Mouse (Mus musculus) heart, postnatal 0 days (tissue): ENCODE results near the gene Gm10203. TPM values are rescaled to one million over a fixed set of nuclear protein-coding genes. Genes with fewer than 3 reads are reported as not detected.

ENCODE experiments used
- ATAC-seq: fragments of 200-750 bp; cut with Nextera tagmentation; 2 replicates; pipeline ENCODE4 v1.8.0; 2017; ENCODE audit warnings: low read depth, moderate number of reproducible peaks, moderate library complexity; ENCODE audit not compliant: insufficient read depth
- DNase-seq: peaks from one replicate; pipeline ENCODE4 v3.0.0-alpha.2; 2016; ENCODE audit warnings: low spot score
- H3K27ac ChIP-seq: fragments of 300-500 bp; sonication (generic); 2 replicates; pipeline ENCODE4 v1.5.1; 2014; ENCODE audit warnings: low read depth, mild to moderate bottlenecking
- H3K27me3 ChIP-seq: fragments of 300-500 bp; sonication (generic); 2 replicates; pipeline ENCODE4 v1.6.1; 2014; ENCODE audit warnings: low read length, mixed read lengths; ENCODE audit not compliant: control insufficient read depth, insufficient read depth
- H3K36me3 ChIP-seq: fragments of 300-500 bp; sonication (generic); replicated peaks from 2 replicates; pipeline ENCODE4 v1.6.1; 2014; ENCODE audit warnings: low read length, mixed read lengths; ENCODE audit not compliant: control insufficient read depth, insufficient read depth
- H3K4me1 ChIP-seq: fragments of 300-500 bp; sonication (generic); 2 replicates; pipeline ENCODE4 v1.6.1; 2014; ENCODE audit warnings: antibody characterized with exemption; ENCODE audit not compliant: control insufficient read depth, insufficient read depth
- H3K4me2 ChIP-seq: fragments of 300-500 bp; sonication (generic); 2 replicates; pipeline ENCODE4 v1.6.1; 2014; ENCODE audit warnings: low read depth, mild to moderate bottlenecking, low read length, moderate library complexity
- H3K4me3 ChIP-seq: fragments of 300-500 bp; sonication (generic); 2 replicates; pipeline ENCODE4 v1.5.1; 2014; ENCODE audit warnings: low read depth, low read length
- H3K9ac ChIP-seq: fragments of 300-500 bp; sonication (generic); replicated peaks from 2 replicates; pipeline ENCODE4 v1.6.1; 2014; ENCODE audit warnings: low read depth, low read length, mixed read lengths
- H3K9me3 ChIP-seq: fragments of 300-500 bp; sonication (generic); replicated peaks from 2 replicates; pipeline ENCODE4 v1.6.1; 2016; ENCODE audit warnings: low read length; ENCODE audit not compliant: control insufficient read depth
- CTCF ChIP-seq: IDR thresholded peaks from 2 replicates; pipeline ENCODE4 v1.5.1; 2016; ENCODE audit warnings: antibody characterized with exemption, control low read depth, low read depth
- EP300 ChIP-seq: IDR thresholded peaks from 2 replicates; pipeline ENCODE4 v1.6.1; 2016; ENCODE audit warnings: antibody characterized with exemption, low read depth
- WGBS: fragments of 180-500 bp; shearing (Covaris S2); extraction: QIAGEN DNeasy Blood & Tissue Kit; methylation state at CpG from one replicate; pipeline ENCODE4 v1.1.7; 2014; 5-methylcytosine and 5-hydroxymethylcytosine counted together
- polyA plus RNA-seq: library from polyadenylated mRNA; unstranded; fragments of >200 nt; fragmentation: Nextera tagmentation; extraction: Ambion mirVana; gene quantifications from 2 replicates; pipeline ENCODE4 v1.2.1, GENCODE M21; 2015
- total RNA-seq: library from RNA; depleted of rRNA; stranded (reverse); fragments of >200 nt; gene quantifications from 2 replicates; pipeline ENCODE4 v1.2.3, GENCODE M21; 2014; ENCODE audit warnings: low replicate concordance

The Gm10203 gene
- total and polyA plus RNA-seq, 2 experiments from 2014 or later = not detected

DNA sequence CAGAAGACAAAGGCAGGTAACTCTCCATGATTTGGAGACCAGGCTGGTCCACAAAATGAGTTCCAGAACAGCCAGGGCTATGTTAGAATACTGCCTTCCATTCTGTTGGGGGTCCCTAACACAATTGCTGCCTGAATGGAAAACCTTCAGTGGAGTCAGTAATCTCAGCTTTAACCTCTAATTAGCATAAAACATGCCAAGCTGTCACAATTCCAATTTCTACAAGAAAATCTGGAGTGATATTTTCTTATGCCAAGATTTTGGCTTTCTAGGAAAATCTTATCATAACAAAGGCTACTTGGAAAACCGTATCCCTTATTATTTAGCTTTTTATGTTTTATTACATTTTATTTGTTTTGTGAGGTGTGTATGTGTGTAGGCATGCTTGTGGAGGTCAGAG, 26.5 kb upstream of the Gm10203 start:
- 80% methylated on average over 1 of the region's 1 CpGs for WGBS
- ATAC-seq = no peak
- H3K4me1 ChIP-seq = no peaks in the 10 kb centered on the region

DNA sequence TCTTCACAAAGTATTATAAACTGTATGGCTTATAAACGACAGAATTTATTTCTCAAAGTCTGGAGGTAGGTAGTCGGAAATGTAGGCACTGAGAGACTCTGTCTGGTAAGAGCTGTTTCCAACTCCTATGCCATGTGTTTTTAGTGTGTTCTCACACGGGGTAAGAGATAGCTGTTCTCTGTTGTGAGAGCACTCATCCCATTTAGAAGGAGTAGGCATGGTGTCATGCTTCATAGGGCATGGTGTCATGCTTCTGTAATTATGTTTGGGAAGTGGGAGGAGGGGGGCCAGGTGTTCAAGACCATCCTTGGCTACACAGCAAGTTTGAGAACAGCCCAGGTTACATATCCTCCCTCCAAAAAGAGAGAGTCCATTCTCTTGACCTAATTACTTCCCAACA, 22.4 kb upstream of the Gm10203 start:
- no peaks in the 10 kb centered on the region for H3K9me3 ChIP-seq
- H3K27ac ChIP-seq = no peak overlapping the region
- H3K4me1 ChIP-seq = no peaks in the 10 kb centered on the region
- 67% methylated on average over 3 of the region's 3 CpGs for WGBS
- H3K9ac ChIP-seq = no peak overlapping the region
- H3K4me3 ChIP-seq = no peak overlapping the region
- DNase-seq (no peak), ATAC-seq (no peak)
- H3K36me3 ChIP-seq = no peaks in the 10 kb centered on the region
- H3K27me3 ChIP-seq = no peaks in the 10 kb centered on the region
- H3K4me2 ChIP-seq = no peak overlapping the region
- TF ChIP-seq EP300 = no peak
- TF ChIP-seq CTCF = no peak

More for the DNA sequence above, 26.5 kb upstream of the Gm10203 start:
- Histone ChIP-seq H3K9me3 (no peaks in the 10 kb centered on the region), H3K36me3 (no peaks in the 10 kb centered on the region), H3K9ac (no peak overlapping the region), H3K4me3 (no peak overlapping the region), H3K27me3 (no peaks in the 10 kb centered on the region), H3K4me2 (no peak overlapping the region), H3K27ac (no peak overlapping the region)
- no peak for TF ChIP-seq CTCF
- TF ChIP-seq EP300 = no peak
- DNase-seq = no peak

DNA sequence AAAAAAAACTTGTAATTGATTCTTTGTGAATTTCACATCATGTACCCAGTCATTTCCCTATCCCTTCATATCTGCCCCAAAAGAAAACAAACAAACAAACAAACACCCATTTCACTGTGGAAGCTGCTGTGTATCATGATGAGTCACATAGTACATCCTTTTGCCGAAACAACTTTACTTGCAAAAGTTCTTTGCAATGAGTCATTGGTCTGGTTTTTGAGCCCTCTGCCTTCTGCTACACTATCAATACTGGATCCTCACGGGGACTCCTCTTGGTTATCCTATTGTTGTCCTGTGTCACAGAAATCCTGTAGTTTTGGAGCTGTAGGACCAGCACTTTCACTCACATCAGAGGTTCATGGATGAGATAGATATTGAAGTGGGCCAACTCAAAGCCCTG, 21.1 kb upstream of the Gm10203 start:
- Histone ChIP-seq H3K9ac (no peak overlapping the region), H3K27ac (no peak overlapping the region), H3K4me2 (no peak overlapping the region), H3K4me3 (no peak overlapping the region), H3K27me3 (no peaks in the 10 kb centered on the region), H3K9me3 (no peaks in the 10 kb centered on the region), H3K36me3 (no peaks in the 10 kb centered on the region), H3K4me1 (no peaks in the 10 kb centered on the region)
- ATAC-seq (no peak), DNase-seq (no peak)
- TF ChIP-seq EP300 (no peak), CTCF (no peak)
- 54% methylated on average over 2 of the region's 2 CpGs for whole genome bisulfite sequencing

DNA sequence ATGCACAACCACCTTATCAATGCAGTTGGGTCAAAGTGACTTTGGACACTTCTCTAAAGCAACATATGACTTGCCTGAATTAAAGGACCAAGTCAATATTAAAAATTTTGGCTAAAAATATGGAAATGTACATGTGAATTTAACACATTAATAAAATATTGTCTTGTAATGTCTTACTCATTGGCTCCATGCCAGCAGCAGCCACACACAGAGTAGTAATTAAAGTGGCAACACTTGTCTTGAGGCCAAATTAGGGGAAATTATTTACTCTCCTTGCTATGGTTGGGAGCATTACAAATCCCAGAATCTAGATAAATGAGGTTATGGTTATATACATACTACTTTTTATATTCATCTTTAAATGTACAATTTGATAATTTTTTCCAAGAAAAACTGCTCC, 13.0 kb upstream of the Gm10203 start:
- H3K36me3 ChIP-seq = no peaks in the 10 kb centered on the region

DNA sequence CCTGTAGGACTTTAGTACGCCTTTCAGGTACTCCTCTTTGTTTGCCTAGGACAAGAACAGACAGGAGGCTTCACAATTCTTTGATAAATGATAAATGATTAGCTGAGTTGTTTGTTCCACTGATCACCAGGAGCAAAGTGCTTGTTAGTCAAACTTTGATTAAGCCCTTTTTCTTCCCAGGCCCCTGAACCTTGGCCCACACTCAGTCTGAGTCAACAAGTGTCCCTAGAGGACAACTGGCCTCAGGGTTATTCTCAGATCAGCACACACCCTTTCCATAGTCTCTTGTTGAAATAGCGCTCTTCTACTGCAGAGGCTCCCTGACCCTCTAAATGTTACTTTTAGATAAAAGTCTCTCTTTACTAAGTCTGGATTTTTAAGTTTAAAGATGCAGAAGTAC, 11.0 kb upstream of the Gm10203 start:
- DNase-seq (no peak), ATAC-seq (no peak)
- Histone ChIP-seq H3K27me3 (no peaks in the 10 kb centered on the region), H3K27ac (no peak overlapping the region), H3K9me3 (no peaks in the 10 kb centered on the region), H3K36me3 (no peaks in the 10 kb centered on the region), H3K4me3 (no peak overlapping the region), H3K4me1 (no peaks in the 10 kb centered on the region), H3K9ac (no peak overlapping the region), H3K4me2 (no peak overlapping the region)
- TF ChIP-seq EP300 = no peak
- TF ChIP-seq CTCF = no peak
- 56% methylated on average over 2 of the region's 2 CpGs for WGBS

More for the DNA sequence above, 13.0 kb upstream of the Gm10203 start:
- Histone ChIP-seq H3K4me3 (no peak overlapping the region), H3K27ac (no peak overlapping the region), H3K9me3 (no peaks in the 10 kb centered on the region), H3K4me2 (no peak overlapping the region), H3K9ac (no peak overlapping the region), H3K27me3 (no peaks in the 10 kb centered on the region), H3K4me1 (no peaks in the 10 kb centered on the region)
- no peak for TF ChIP-seq EP300
- DNase-seq (no peak), ATAC-seq (no peak)

DNA sequence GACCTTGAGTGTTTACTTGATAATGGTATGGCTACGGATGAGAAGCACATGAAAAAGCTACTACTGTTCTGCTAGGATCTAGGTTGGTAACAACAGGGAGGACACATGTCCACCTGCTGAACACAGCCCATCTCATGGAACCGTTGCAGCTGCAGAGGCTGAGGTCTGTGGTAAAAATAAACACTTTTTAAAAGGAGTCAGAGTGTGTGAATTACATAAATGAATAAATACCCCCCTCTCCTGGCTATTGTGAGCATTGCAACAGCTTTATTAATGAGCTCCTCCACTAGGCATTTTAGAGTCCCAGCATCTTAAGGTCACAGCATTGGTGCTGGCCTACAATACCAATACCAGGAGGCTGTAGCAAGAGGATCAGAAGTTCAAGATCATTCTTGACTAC, 10.1 kb upstream of the Gm10203 start:
- peak; percentile 75 for ATAC-seq
- DNase-seq = peak; percentile 82
- Histone ChIP-seq H3K9me3 (no peaks in the 10 kb centered on the region), H3K4me1 (no peaks in the 10 kb centered on the region), H3K4me3 (no peak overlapping the region), H3K36me3 (no peaks in the 10 kb centered on the region), H3K4me2 (no peak overlapping the region), H3K27me3 (no peaks in the 10 kb centered on the region), H3K9ac (no peak overlapping the region), H3K27ac (no peak overlapping the region)
- 35% methylated on average over 2 of the region's 2 CpGs for WGBS
- TF ChIP-seq CTCF (peak; percentile 79), EP300 (no peak)
